Mouse (Mus musculus): ENCODE results near the gene Serpinb9g. TPM values are rescaled to one million over a fixed set of nuclear protein-coding genes. Genes with fewer than 3 reads are reported as not detected.
"Not testable (repeated sequence)": the region's sequence is repeated elsewhere in the genome, so short reads cannot be mapped to it uniquely, and the experiment has no call there.

Serpinb9g gene
- not detected in 2 replicates for polyA plus RNA-seq (2015; fragmentation: Nextera tagmentation; extraction: Ambion mirVana)

- H3K27ac ChIP-seq (ENCODE audit: low read length); H3K27me3 ChIP-seq (ENCODE audit: control insufficient read depth, insufficient read depth, low read length); H3K4me3 ChIP-seq (ENCODE audit: low read length); H3K4me2 ChIP-seq (ENCODE audit: low read depth, low read length); ATAC-seq (replicated peaks; ENCODE audit: extremely low read depth, insufficient read depth, low FRiP score); H3K9me3 ChIP-seq (replicated peaks; ENCODE audit: control insufficient read depth, low read length); H3K9ac ChIP-seq (ENCODE audit: low read length); H3K36me3 ChIP-seq (ENCODE audit: control insufficient read depth, insufficient read depth); H3K4me1 ChIP-seq (ENCODE audit: control insufficient read depth, insufficient read depth, low read length): not testable (repeated sequence)
- 70% methylated on average over 4 of the region's 4 CpGs for WGBS
Measured at GRCm38 (mm10) chr13:33484490-33484889, at the start of gene Serpinb9g. Gene Serpinb9g (plus strand): TSS chr13:33484790.

GRCm38 (mm10) chr13:33483872-33484271 lies 718 bp upstream of the Serpinb9g start:
- not testable (repeated sequence) for H3K36me3 ChIP-seq (ENCODE audit: control insufficient read depth, insufficient read depth); H3K27ac ChIP-seq (ENCODE audit: low read length); H3K4me3 ChIP-seq (ENCODE audit: low read length); H3K27me3 ChIP-seq (ENCODE audit: control insufficient read depth, insufficient read depth, low read length); H3K9ac ChIP-seq (ENCODE audit: low read length); ATAC-seq (replicated peaks; ENCODE audit: extremely low read depth, insufficient read depth, low FRiP score); H3K4me1 ChIP-seq (ENCODE audit: control insufficient read depth, insufficient read depth, low read length); H3K4me2 ChIP-seq (ENCODE audit: low read depth, low read length); H3K9me3 ChIP-seq (replicated peaks; ENCODE audit: control insufficient read depth, low read length)
- WGBS = 62% methylated on average over 3 of the region's 3 CpGs

- 0 out of 2 replicates have a peak, but pooled peaks cover 3% of the 10 kb centered on the region for H3K9me3 ChIP-seq (replicated peaks; ENCODE audit: control insufficient read depth, low read length)
- H3K27ac ChIP-seq (ENCODE audit: low read length) = no peak overlapping the region
- H3K27me3 ChIP-seq (ENCODE audit: control insufficient read depth, insufficient read depth, low read length) = no peaks in the 10 kb centered on the region
- no peaks in the 10 kb centered on the region for H3K36me3 ChIP-seq (ENCODE audit: control insufficient read depth, insufficient read depth)
- H3K4me3 ChIP-seq (ENCODE audit: low read length) = no peak overlapping the region
- H3K4me1 ChIP-seq (ENCODE audit: control insufficient read depth, insufficient read depth, low read length) = no peaks in the 10 kb centered on the region
- no peak overlapping the region for H3K9ac ChIP-seq (ENCODE audit: low read length)
- H3K4me2 ChIP-seq (ENCODE audit: low read depth, low read length) = no peak overlapping the region
- ATAC-seq (replicated peaks; ENCODE audit: extremely low read depth, insufficient read depth, low FRiP score) = no peak
Measured at GRCm38 (mm10) chr13:33524629-33525028, 40.0 kb downstream of the Serpinb9g start.

GRCm38 (mm10) chr13:33532814-33533213 lies 48.2 kb downstream of the Serpinb9g start:
- no peak overlapping the region for H3K27ac ChIP-seq (ENCODE audit: low read length)
- no peak for ATAC-seq (replicated peaks; ENCODE audit: extremely low read depth, insufficient read depth, low FRiP score)
- no peak overlapping the region for H3K9ac ChIP-seq (ENCODE audit: low read length)
- no peak overlapping the region for H3K4me2 ChIP-seq (ENCODE audit: low read depth, low read length)
- H3K27me3 ChIP-seq (ENCODE audit: control insufficient read depth, insufficient read depth, low read length) = no peaks in the 10 kb centered on the region
- no peaks in the 10 kb centered on the region for H3K9me3 ChIP-seq (replicated peaks; ENCODE audit: control insufficient read depth, low read length)
- H3K36me3 ChIP-seq (ENCODE audit: control insufficient read depth, insufficient read depth) = no peaks in the 10 kb centered on the region
- H3K4me3 ChIP-seq (ENCODE audit: low read length) = no peak overlapping the region
- no peaks in the 10 kb centered on the region for H3K4me1 ChIP-seq (ENCODE audit: control insufficient read depth, insufficient read depth, low read length)

Other genes starting within 250 kb of the Serpinb9g start
- not detected in 2 replicates for gene Serpinb9e, start 235.2 kb upstream of the Serpinb9g start, polyA plus RNA-seq (2015; fragmentation: Nextera tagmentation; extraction: Ambion mirVana)
- not detected in 2 replicates for gene Serpinb9f, start 160.7 kb upstream of the Serpinb9g start, polyA plus RNA-seq (2015; fragmentation: Nextera tagmentation; extraction: Ambion mirVana)
- not detected in 2 replicates for gene Gm11397, start 89.0 kb upstream of the Serpinb9g start, polyA plus RNA-seq (2015; fragmentation: Nextera tagmentation; extraction: Ambion mirVana)
- not detected in 2 replicates for gene Serpinb6d, start 176.6 kb downstream of the Serpinb9g start, polyA plus RNA-seq (2015; fragmentation: Nextera tagmentation; extraction: Ambion mirVana)

All from heart, embryonic 16.5 days (tissue).